In genomic region chr11:51257006-51257405, GRCm38 (mm10) we compare ENCODE assay signal across 30 mouse cellular contexts. TPM values are rescaled to one million over a fixed set of nuclear protein-coding genes. Genes with fewer than 3 reads are reported as not detected.
DNase-seq lines count a peak whose midpoint lies in the region; ATAC-seq and TF ChIP-seq lines count a peak whose summit lies in the region.
"Had no signal": no experiment of that assay in that cellular context is flagged by ENCODE, and none has a peak within 500 bp of the region (broad histone marks: within the 10 kb centered on the region; RNA-seq: fewer than 3 reads in every experiment).

No protein-coding gene starts in this region.

- TF ChIP-seq CTCF in lung, adult 2 months (IDR thresholded peaks at IDR 0.05; ENCODE audit: insufficient read depth, low read length): no peak

- H3K4me3 ChIP-seq in lung, adult 2 months (replicated peaks; ENCODE audit: extremely low read depth, low read depth, low read length): no peak overlapping the region
- H3K4me3 ChIP-seq: embryonic facial prominence, embryonic 13.5 days; embryonic facial prominence, embryonic 15.5 days; erythroblast, embryonic 14.5 days; forebrain, embryonic 10.5 days; forebrain, embryonic 12.5 days had no signal

- TF ChIP-seq POLR2A in lung, adult 2 months (IDR thresholded peaks at IDR 0.05; ENCODE audit: borderline replicate concordance, extremely low read depth, low read depth, low read length): no peak

- DNase-seq in lung, postnatal 36 days: peak; percentile 7
- DNase-seq in lung, adult 2 months: no peak
- DNase-seq in ovary, postnatal 36 days (ENCODE audit: low spot score): no peak
- DNase-seq in cerebellum, postnatal 10 days: no peak
- DNase-seq: adrenal gland, adult 8-10 months; adrenal gland, postnatal 14 days; adrenal gland, postnatal 36 days; B cell, adult 2 months; cerebellum, adult 11-12 months; cerebellum, adult 2 months; cerebellum, adult 9-10 months; cerebellum, postnatal 14 days; cerebellum, postnatal 36 days; embryo, embryonic 11 days had no signal

- no peaks in the 10 kb centered on the region for H3K4me1 ChIP-seq in lung, adult 2 months (ENCODE audit: control insufficient read depth, insufficient read depth, low read length)

- 85% methylated on average over 4 of the region's 4 CpGs for WGBS in lung, adult 2 months

- ATAC-seq in granulocyte monocyte progenitor cell, adult 5-6 weeks (replicated peaks; ENCODE audit: poor library complexity, severe bottlenecking): peak; percentile 93
- ATAC-seq in megakaryocyte progenitor cell, adult 5-6 weeks (replicated peaks; ENCODE audit: poor library complexity): peak; percentile 90
- ATAC-seq: activated CD4-positive, CD25-positive, alpha-beta regulatory T cell, adult 4 months; CD4-positive, CD25-positive, alpha-beta regulatory T cell, adult 4 months; forebrain, embryonic 14.5 days; forebrain, embryonic 16.5 days; Patski had no signal

RNA-seq across cellular contexts. Expression of gene Clk4, which starts 4.5 kb away (rescaled TPM):
- polyA plus RNA-seq in lung, adult 2 months (2012; rRNA removed): 32.0 and 48.1 TPM in 2 replicates
- total RNA-seq in granulocyte monocyte progenitor cell, adult 5-6 weeks (2014; fragmentation: Nextera tagmentation): 121 and 140 TPM in 2 replicates
- 209 and 228 TPM in 2 replicates for total RNA-seq in granulocyte monocyte progenitor cell, adult 5-6 weeks (2017)
- total RNA-seq in megakaryocyte progenitor cell, adult 5-6 weeks (2015): 141 and 185 TPM in 2 replicates
- 138 and 218 TPM in 2 replicates for total RNA-seq in megakaryocyte progenitor cell, adult 5-6 weeks (2017)

RNA-seq across cellular contexts. Expression of gene BC049762, which starts 5.8 kb away (rescaled TPM):
- polyA plus RNA-seq in lung, adult 2 months (2012; rRNA removed): not detected in 2 replicates
- 2.2 TPM in 1 of 2 replicates, not detected in the other for total RNA-seq in granulocyte monocyte progenitor cell, adult 5-6 weeks (2014; fragmentation: Nextera tagmentation)
- 1.8 TPM in 1 of 2 replicates, not detected in the other for total RNA-seq in granulocyte monocyte progenitor cell, adult 5-6 weeks (2017)
- 2.3 and 2.6 TPM in 2 replicates for total RNA-seq in megakaryocyte progenitor cell, adult 5-6 weeks (2015)
- total RNA-seq in megakaryocyte progenitor cell, adult 5-6 weeks (2017): 0.29 TPM in 1 of 2 replicates, not detected in the other
- total RNA-seq: adrenal gland, postnatal 36 days; common myeloid progenitor, adult 5-6 weeks; G1E had no signal
- polyA plus RNA-seq: activated CD4-positive, CD25-positive, alpha-beta regulatory T cell, adult 4 months; embryonic facial prominence, embryonic 11.5 days; erythroblast, embryonic 14.5 days; forebrain, embryonic 12.5 days; forebrain, embryonic 16.5 days; G1E had no signal

RNA-seq across cellular contexts. Expression of gene Col23a1, which starts 32.7 kb away (rescaled TPM):
- 17.8 and 27.1 TPM in 2 replicates for polyA plus RNA-seq in lung, adult 2 months (2012; rRNA removed)
- total RNA-seq in granulocyte monocyte progenitor cell, adult 5-6 weeks (2014; fragmentation: Nextera tagmentation): not detected in 2 replicates
- 0.04 and 0.15 TPM in 2 replicates for total RNA-seq in granulocyte monocyte progenitor cell, adult 5-6 weeks (2017)
- 0.02 TPM in 1 of 2 replicates, not detected in the other for total RNA-seq in megakaryocyte progenitor cell, adult 5-6 weeks (2015)
- total RNA-seq in megakaryocyte progenitor cell, adult 5-6 weeks (2017): 0.03 TPM in 1 of 2 replicates, not detected in the other
- polyA plus RNA-seq: erythroblast, embryonic 14.5 days had no signal

RNA-seq across cellular contexts. Expression of gene Gm12569, which starts 36.7 kb away (rescaled TPM):
- polyA plus RNA-seq in lung, adult 2 months (2012; rRNA removed): not detected in 2 replicates
- not detected in 2 replicates for total RNA-seq in granulocyte monocyte progenitor cell, adult 5-6 weeks (2014; fragmentation: Nextera tagmentation)
- not detected in 2 replicates for total RNA-seq in granulocyte monocyte progenitor cell, adult 5-6 weeks (2017)
- total RNA-seq in megakaryocyte progenitor cell, adult 5-6 weeks (2015): not detected in 2 replicates
- total RNA-seq in megakaryocyte progenitor cell, adult 5-6 weeks (2017): not detected in 2 replicates
- total RNA-seq: adrenal gland, adult 18-20 months; adrenal gland, adult 8-10 months; adrenal gland, postnatal 14 days; adrenal gland, postnatal 36 days; common myeloid progenitor, adult 5-6 weeks; G1E had no signal
- polyA plus RNA-seq: activated CD4-positive, CD25-positive, alpha-beta regulatory T cell, adult 4 months; CD4-positive, CD25-positive, alpha-beta regulatory T cell, adult 4 months; cerebellum, adult 2 months; embryonic facial prominence, embryonic 11.5 days; embryonic facial prominence, embryonic 13.5 days; embryonic facial prominence, embryonic 15.5 days; erythroblast, embryonic 14.5 days; forebrain, embryonic 10.5 days; forebrain, embryonic 12.5 days; forebrain, embryonic 14.5 days; forebrain, embryonic 16.5 days; G1E; Patski had no signal
